Mouse (Mus musculus) adipose tissue, adult 10 weeks (tissue): Measurements from ENCODE around the gene Sec23b. TPM values are rescaled to one million over a fixed set of nuclear protein-coding genes. Genes with fewer than 3 reads are reported as not detected.

Experiments
- polyA plus RNA-seq: library from polyadenylated mRNA; stranded (reverse); fragments of 350-450 nt; fragmentation: Illumina TruSeq; extraction: RNeasy Lipid Tissue Mini Kit (QIAGEN cat#74804); gene quantifications from one replicate; pipeline ENCODE4 v1.2.3, GENCODE M21; 2014; ENCODE audit warnings: low read depth, low replicate concordance

The Sec23b gene
- polyA plus RNA-seq: 79.1 TPM

DNA sequence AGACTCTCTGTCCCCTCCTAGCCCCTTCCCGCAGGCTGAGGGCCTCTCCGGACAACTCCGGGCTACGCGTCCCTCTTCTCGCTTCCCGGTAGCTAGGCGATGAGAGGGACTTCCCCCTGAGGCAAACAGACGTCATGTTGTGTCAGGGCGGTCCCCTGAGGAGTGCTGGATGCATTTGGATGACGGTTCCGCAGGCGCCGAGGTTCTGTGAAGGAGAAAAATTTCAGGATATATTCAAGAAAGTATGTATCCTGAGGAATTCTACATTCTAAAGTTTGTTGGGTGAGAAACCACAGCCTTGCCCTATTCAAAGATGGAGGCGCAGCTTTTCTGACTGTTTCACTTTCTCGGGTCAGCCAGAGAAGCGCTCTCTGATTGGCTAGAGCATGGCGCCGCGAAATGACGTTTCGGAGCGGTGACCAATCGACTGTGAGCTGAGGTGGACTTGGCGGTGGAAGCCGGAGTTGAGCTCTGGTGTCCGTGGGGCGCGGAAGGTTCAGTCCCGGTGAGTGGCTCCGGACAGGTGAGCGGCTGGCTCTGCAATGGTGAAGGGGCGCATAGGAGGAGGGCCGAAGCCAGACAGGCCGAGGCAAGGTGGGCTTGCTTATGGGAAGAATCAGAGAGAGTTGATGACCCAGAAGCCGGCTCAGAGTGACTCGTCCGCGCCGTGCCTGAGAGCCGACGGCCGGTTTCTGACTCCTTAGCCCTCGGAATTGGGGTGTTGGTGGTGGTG is at the start of gene Sec23b:
Gene Sec23b (plus strand): TSS at position 410 of the 733 bp plus-strand sequence.

DNA sequence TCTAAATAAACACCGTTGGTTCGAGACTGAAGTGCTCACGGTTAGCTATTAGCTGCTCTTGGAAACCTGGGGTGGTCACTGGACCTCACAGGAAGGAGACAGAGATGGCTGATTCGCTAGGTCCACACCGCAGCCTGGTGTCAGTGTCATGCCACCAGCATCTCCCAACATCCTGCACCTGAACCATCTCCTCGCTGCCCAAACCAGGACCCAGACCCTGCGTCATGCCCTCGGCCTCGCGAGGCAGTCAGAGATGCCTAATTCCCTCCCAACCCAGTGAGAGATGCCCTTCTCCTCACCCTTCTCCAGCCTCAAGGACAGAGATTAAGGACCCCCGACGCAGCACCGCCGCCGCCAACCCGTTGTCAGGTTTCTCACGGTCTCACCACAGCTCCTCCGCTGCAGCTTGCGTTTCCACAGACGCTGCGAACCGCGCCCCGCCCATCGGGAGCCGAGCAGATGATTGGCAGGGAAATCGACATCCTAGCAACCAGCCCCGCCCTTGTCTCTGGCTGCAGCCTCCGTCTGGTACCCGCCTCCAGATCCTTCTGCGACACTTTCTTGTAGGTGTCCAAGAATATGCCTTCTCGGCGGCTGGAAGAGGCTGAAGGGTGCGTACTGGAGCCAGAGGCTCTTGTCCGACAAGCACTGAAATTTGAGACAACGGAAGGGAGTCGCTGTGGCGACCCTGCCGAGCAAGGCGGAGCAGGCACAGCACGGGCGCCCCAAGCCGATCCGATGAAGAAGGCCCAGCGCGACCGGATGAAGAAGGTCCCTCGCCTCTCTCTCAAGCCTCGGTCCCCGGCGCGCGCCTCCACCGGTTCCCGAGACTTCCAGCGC is 28.8 kb upstream of the Sec23b start, which contains the start of the genes Dzank1 and Polr3f:
Gene Dzank1 (minus strand): TSS at position 434 of the 840 bp plus-strand sequence.
Gene Polr3f (plus strand): TSS at position 738 of the 840 bp plus-strand sequence.

DNA sequence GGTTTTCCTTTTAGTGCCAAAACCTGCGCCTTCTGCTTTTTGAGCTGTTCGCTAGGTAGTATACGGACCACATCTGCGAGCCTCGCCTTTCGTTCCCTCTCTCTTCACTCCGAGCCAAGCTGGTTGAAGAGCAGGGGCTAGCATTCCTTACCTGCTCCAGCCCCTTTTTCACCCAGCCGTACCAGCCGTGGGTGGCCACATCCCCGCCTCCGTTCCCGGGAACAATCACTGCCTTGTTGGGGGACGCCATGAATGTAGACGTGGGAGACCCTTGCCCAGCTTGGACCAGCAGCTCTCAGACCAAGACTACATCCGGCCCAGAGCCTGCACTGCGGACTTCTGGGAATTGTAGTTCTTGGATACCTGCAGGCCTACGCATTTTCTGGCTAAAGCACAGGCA is 5.5 kb upstream of the Sec23b start, which contains the start of gene Rbbp9:
Gene Rbbp9 (minus strand): TSS at position 341 of the 400 bp plus-strand sequence.

DNA sequence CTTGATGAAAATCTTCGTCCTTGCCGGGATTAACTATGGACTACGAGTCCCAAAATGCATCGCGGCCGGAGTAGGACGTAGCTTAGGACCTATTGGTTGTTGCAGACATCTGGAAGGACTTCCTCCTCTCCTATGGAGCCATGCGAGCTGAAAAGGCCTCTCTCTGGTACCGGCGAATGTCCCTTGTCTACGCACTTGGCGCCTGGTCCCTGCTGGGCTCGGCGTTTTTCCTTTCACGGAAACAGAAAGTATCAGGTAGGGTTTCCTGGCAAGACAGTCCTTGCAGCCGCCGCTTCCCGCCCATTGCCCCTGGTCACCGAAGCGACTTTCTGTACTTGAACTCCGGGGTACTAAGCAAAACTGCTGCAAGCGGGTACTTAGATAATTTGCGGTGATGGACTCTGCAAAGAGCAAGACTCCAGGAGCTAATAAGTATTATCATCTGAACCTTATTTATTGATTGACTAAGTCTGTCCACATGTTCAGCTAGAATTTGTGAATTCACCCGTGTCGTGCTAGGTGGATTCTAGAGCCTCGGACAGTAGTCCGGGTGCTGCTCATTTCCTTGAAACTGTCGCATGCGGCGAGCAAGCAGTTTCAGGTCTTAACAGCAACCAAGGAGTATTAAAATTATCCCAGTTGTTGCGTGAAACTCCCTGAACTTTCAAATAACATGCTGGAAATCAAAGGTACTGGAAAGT is 38.1 kb downstream of the Sec23b start, which contains the start of gene Smim26:
Gene Smim26 (plus strand): TSS at position 104 of the 701 bp plus-strand sequence.

DNA sequence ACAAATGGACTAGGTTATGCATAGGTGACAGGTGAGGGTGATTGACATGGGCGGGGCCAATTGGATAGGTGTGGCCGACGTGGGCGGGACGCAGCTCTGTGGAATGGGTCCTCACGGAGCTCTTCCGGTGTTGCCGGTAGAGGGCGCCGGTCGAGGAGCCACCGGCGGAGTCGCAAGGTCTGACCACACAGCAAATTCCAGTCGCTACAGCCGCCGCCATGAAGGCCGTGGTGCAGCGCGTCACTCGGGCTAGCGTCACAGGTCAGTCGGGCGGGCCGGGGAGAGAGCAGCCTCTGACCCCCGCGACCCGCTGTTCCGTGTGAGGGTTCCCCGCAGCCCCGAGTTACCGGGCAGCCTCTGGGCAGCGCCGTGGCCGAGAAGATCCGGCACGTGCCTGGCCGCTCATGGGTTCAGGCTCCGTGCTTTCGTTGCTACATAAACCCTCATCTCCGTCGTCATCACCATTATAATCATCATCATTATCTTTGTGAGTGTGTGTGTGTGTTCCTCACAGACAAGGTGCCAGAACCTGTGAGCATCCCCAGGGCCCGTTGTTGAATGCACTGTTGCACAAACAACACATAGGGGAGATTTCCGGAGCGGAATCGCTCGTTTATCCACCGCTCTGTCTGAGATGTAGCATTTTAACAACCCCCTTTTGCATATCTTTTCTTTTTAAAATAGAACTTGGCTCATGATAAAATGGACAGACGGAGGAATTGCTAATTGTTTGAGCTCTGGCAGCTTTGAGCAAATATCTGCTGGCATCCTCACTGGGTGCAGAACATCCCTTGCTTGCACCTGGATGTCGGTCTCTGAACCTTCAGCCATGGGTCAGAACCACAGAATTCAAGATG is 44.0 kb downstream of the Sec23b start, which contains the start of gene Dtd1:
Gene Dtd1 (plus strand): TSS at position 67 of the 857 bp plus-strand sequence.

Other genes starting within 250 kb of the Sec23b start
- gene Ovol2, start 224.1 kb upstream of the Sec23b start, polyA plus RNA-seq: 2.9 TPM
- 23.6 TPM for gene Kat14, start 187.2 kb upstream of the Sec23b start, polyA plus RNA-seq
- not detected for gene Pet117, start 187.2 kb upstream of the Sec23b start, polyA plus RNA-seq
- gene Dzank1, start 28.8 kb upstream of the Sec23b start, polyA plus RNA-seq: 3.2 TPM
- 12.4 TPM for gene Polr3f, start 28.5 kb upstream of the Sec23b start, polyA plus RNA-seq
- gene Rbbp9, start 5.4 kb upstream of the Sec23b start, polyA plus RNA-seq: 32.7 TPM
- 42.8 TPM for gene Smim26, start 37.8 kb downstream of the Sec23b start, polyA plus RNA-seq
- 26.1 TPM for gene Dtd1, start 43.7 kb downstream of the Sec23b start, polyA plus RNA-seq